Mouse (Mus musculus) retina, postnatal 1 day (tissue): Measurements from ENCODE around the gene Mroh3.
A peak's percentile ranks its signal among the peaks of the same experiment; 100 is the strongest.

Experiments used
- DNase-seq: peaks from one replicate; pipeline ENCODE4 v3.0.0-alpha.2; 2012

Gene Mroh3

GRCm38 (mm10) chr1:136212803-136213202 lies at the start of gene Mroh3:
TSS of gene Mroh3 (minus strand) at chr1:136212828.
- DNase-seq = peak; percentile 73

- no peak for DNase-seq
Observed at GRCm38 (mm10) chr1:136260635-136261238, 48.1 kb upstream of the Mroh3 start, which contains the start of gene Gpr25. TSS of gene Gpr25 (minus strand) at chr1:136260873.

GRCm38 (mm10) chr1:136259893-136260634 lies 47.4 kb upstream of the Mroh3 start:
- peak; percentile 79 for DNase-seq

- no peak for DNase-seq
Observed at GRCm38 (mm10) chr1:136259543-136259892, 46.9 kb upstream of the Mroh3 start.

GRCm38 (mm10) chr1:136258495-136258894 lies 45.9 kb upstream of the Mroh3 start:
- no peak for DNase-seq

GRCm38 (mm10) chr1:136255657-136256056 lies 43.0 kb upstream of the Mroh3 start:
- no peak for DNase-seq

- DNase-seq = no peak
Observed at GRCm38 (mm10) chr1:136255174-136255573, 42.5 kb upstream of the Mroh3 start.

- DNase-seq = no peak
Observed at GRCm38 (mm10) chr1:136254503-136255065, 42.0 kb upstream of the Mroh3 start.

GRCm38 (mm10) chr1:136253472-136253871 lies 40.8 kb upstream of the Mroh3 start:
- no peak for DNase-seq

- DNase-seq = no peak
Observed at GRCm38 (mm10) chr1:136249662-136250061, 37.0 kb upstream of the Mroh3 start.

- no peak for DNase-seq
Observed at GRCm38 (mm10) chr1:136247393-136247792, 34.8 kb upstream of the Mroh3 start.

- DNase-seq = no peak
Observed at GRCm38 (mm10) chr1:136244469-136244868, 31.8 kb upstream of the Mroh3 start.

GRCm38 (mm10) chr1:136241801-136242200 lies 29.2 kb upstream of the Mroh3 start:
- DNase-seq = no peak

GRCm38 (mm10) chr1:136238495-136238894 lies 25.9 kb upstream of the Mroh3 start:
- DNase-seq = no peak

GRCm38 (mm10) chr1:136234595-136235092 lies 22.0 kb upstream of the Mroh3 start:
- no peak for DNase-seq

GRCm38 (mm10) chr1:136233892-136234594 lies 21.4 kb upstream of the Mroh3 start, which contains the start of gene Inava:
TSS of gene Inava (minus strand) at chr1:136234264.
- DNase-seq = peak; percentile 90

GRCm38 (mm10) chr1:136232986-136233790 lies 20.6 kb upstream of the Mroh3 start:
- DNase-seq = peak; percentile 36

- DNase-seq = peak; percentile 34
Observed at GRCm38 (mm10) chr1:136232285-136232926, 19.8 kb upstream of the Mroh3 start.

- no peak for DNase-seq
Observed at GRCm38 (mm10) chr1:136231596-136231995, 19.0 kb upstream of the Mroh3 start.

GRCm38 (mm10) chr1:136230201-136230600 lies 17.6 kb upstream of the Mroh3 start:
- no peak for DNase-seq

- DNase-seq = peak; percentile 44
Observed at GRCm38 (mm10) chr1:136229040-136229373, 16.4 kb upstream of the Mroh3 start.
